Mouse (Mus musculus) right cerebral cortex, postnatal 25 days (tissue): ENCODE results near the gene Spen.

Experiments
- DNase-seq: peaks from one replicate; pipeline ENCODE4 v3.0.0; 2022

Gene Spen

DNA sequence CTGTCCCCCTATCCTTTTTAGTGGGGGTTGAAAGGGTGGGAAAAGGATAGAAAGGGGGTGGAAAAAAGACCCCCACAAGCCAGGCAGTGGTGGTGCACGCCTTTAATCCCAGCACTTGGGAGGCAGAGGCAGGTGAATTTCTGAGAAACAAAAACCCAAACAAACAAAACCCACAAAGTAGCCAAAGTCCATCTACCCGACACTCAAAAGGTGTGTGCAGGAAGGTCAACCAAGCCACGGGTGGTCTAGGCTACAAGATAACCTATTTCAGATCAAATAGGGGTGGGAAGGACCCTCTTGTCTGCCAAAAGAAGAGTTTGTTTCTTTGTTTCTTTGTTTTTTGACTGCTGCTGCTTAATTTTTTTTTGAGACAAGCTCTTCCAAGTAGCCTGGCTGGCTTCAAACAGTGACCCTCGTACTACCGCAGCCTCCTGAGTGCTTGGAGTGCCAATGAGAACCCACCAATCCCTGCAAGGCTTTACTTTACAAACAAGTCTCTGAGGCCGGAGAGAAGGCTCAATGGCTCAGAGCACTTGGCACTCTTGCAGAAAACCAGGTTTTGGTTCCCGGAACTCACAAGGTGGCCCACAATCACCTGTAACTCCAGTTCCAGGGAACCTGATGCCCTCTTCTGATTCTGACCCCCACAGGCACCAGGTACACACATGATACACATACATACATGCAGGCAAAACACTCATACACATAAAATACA lies 11.3 kb downstream of the Spen start:
- DNase-seq = no peak

DNA sequence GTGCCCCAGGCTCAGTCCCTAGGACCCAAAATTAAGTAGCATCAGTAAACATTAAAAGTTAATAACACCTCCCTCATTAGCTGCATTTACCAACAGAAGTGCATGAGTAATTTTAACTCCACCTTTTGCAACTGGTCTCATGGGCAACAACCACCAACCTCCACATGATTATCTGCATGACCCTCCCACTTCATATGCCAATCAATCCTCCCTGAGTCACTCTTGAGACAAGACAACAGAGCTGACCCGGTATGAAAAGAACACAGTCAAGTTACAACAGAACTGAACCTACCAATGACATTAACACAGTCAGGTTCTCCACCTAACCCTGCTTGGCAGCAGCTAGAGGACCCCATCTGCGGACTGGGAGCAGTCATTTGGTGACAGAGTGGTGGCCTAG lies 12.5 kb downstream of the Spen start:
- DNase-seq = no peak

DNA sequence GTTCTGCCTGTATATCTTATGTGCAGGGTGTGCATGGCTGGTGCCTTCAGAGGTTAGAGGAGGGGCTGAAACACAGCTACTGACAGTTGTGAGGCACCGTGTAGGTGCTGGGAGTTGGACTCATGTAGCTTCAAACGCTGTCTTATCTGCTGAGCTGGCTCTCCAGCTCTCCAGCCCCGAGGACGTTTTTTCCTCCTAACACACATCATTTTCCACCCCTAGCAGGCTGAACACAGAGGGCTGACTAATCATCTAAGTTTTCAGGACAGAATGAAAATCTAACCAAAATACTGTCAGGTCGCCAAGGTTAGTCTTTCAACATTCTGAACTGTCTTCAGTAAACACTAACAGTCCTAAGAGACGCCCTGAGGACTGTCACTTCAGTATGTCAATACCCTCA lies 13.7 kb downstream of the Spen start:
- DNase-seq = no peak

DNA sequence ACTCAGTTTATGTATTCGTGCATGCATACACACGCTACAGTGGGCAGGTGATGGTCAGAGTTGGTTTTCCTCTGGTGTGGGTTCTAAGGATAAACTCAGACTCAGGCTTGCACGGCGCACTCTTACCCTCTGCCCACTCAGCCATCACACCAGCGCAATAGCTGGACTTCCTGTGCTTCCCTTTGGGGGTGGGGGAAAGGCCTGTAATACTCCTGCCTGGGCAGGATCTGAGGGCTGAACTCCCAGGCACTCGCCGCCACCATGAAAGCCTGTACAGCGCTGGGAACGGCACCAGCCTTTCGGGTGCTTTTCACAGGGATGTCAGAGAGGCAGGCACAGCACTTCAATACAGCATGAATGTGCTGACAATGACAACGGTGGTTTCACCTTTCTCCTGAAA lies 15.3 kb downstream of the Spen start:
- DNase-seq = no peak

DNA sequence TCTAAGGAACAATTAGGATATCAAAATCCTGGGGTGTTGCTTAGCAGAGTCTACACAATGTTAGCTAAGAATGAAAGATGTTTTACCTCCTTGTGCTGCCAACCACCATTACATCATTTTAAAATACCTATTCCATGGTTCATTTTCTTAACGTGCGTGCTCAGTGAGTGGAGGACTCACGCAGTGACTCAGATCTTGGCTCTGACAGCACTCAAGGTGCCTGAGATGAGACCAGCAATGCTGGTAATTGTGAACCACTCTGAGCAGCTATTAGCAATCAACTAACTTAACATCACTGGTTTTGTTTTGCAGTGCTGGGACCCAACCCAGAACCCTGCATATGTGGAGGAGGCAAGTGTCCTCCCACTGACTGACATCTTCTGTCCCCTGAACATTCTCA lies 20.0 kb downstream of the Spen start:
- DNase-seq = no peak

DNA sequence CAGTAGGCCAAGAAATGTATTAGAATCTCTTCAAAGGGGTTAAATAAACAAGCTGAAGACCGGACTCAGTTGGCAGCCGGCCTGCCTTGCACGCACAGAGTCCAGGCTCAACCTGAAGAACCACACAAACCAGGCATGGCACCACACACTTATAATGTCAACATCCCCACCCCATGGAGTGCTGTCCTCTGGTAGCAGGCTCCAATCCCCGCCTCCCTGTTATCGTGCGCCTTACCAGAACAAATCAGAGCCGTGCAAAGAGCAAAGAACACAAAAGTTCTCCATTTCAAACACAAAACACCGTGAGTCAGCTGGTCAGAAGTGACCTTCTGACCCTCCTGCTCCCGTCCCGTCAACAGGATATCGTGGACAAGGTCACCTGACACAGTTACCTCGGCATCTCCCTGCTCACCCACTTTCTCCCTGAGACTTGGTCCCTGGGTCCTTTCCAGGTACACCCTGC lies 24.2 kb downstream of the Spen start:
- DNase-seq = no peak

DNA sequence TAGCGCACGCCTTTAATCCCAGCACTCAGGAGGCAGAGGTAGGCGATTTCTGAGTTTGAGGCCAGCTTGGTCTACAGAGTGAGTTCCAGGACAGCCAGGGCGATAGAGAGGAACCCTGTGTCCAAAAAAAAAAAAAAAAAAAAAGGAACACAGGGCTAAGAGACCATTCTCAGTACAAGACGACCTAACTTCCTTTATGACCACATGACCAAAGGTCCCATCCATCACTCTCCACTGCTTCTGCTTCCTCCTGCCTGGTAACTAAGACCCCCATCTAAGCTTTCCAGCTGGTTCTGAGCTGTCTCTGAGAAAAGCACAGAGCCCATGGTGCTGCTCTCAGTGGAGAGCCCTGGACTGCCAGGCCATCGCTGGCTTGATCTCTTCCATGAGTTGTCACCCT lies 26.3 kb downstream of the Spen start:
- DNase-seq = no peak

DNA sequence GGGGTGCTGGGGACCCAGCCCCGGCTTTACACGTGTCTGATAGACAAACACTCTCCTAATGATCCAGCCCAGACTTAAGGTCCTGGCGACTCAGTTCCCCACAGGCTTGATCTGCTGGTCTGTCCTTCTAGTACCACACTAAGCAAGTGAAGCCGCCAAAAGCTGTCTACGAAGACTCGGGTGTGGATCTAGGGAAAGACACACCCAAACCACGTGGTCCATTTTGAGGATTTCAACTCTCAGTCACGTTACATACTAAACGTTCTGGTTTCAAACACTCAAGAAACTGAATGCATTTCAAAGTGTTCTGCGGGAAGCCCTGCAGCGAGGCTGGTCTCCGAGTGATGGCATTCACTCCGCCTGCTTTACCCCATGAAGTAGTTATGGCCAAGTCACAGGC lies 27.9 kb downstream of the Spen start:
- no peak for DNase-seq

DNA sequence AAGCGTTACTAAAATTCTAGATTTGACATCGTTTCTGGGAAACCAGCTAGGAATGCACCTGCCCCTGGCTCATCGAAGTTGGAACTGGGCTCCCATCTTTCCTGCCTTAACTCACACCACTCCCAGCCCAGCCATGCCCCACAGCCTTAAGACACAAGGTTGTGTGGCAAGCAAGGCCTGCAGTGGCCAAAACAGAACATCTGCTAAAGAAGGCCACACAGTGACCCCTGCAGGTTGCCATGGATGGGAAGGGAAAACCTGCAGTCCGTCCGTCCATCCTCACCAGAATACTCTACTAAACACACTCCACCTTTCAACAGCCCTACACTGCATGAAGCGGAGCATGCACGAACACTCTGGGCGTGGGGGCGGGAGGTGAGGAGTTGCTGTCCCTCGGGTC lies 31.5 kb downstream of the Spen start:
- no peak for DNase-seq

DNA sequence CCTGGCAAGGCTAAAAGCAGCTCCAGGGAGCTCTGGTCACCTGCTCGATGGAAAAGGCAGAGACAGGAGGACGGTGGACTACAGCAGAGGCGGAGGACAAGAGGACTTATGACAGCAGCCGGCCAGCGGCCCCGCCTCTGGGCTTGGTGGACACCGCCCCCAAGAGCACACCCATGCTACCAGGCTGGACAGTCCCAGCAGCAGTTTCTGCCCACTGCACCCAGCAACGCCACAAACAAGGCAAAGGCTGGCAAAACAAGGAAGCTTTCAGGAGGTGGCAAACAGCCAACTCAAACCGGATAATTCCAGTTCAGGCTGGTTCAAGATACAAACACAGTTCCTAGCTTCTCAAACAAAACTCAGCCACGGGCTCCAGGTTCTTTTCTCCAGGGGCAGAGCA lies 32.0 kb downstream of the Spen start:
- DNase-seq = peak; percentile 57

DNA sequence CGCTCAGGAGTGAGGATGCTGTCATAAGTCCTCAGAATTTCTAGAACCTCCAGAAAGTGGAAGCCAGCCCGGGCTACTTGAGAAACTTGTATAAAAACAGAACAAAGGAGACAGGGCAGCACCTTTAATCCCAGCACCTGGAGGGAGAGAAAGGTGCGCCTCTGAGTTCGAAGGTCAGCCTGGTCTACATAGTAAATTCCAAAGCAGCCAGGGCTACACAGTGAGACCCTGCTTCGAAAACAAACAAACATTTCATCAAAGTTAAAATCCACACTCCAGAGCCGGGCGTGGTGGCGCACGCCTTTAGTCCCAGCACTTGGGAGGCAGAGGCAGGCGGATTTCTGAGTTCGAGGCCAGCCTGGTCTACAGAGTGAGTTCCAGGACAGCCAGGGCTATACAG lies 32.6 kb downstream of the Spen start:
- no peak for DNase-seq

DNA sequence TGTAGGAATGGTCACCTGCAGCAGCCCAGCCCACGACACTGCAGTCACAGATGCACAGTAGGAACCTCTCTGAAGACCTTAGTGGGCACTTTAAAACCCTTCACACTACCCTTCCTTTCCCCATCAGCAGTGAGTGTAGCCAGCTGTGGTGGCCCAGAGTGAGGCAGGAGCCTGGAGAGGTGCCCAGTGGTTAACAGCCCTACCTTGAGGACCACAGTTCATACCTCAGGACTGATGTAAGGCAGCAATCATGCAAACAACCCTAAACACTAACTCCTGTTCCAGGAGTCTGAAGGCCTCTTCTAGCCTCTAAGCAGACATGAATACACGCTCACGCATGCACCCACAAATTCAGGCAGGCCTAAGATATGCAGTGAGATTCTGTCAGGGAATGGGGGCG lies 33.9 kb downstream of the Spen start:
- DNase-seq = no peak

DNA sequence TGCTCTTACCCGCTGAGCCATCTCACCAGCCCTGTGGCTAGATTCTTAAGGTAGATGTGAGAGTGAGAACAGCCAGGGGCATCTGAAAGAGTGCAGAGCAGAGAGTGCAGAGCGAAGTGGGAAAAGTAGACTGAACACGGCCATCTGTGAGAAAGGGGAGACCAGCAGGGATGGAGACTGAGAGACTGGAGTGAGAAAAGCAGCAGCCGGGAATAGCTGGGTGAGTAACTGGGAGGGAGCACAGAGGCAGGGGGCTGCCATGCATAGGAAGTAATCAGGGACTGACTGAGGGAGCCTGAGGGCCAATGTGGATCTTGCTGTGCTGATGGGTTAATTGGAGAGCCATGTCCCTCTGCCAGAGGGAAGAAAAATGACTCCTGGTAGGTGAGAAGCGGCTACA lies 35.7 kb downstream of the Spen start:
- DNase-seq = no peak

DNA sequence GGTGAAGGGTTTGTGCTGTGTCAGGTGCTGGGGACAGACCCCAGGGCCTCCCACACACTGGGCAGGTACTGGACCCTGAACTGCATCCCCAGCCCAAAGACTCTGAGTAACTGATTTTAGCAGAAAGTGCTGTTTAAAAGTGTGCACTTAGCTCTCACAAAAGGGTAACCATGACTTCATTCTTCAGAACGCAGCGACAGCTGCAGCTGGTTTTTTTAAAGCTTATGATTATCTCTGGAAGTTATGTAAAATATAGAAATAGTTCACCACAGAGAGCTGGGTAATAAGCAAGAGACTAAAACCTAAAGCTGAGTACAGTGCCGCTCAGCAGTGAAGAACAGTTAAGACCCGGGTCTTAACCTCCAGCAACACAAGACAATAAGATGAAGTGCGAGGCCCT lies 37.3 kb downstream of the Spen start:
- peak; percentile 35 for DNase-seq

DNA sequence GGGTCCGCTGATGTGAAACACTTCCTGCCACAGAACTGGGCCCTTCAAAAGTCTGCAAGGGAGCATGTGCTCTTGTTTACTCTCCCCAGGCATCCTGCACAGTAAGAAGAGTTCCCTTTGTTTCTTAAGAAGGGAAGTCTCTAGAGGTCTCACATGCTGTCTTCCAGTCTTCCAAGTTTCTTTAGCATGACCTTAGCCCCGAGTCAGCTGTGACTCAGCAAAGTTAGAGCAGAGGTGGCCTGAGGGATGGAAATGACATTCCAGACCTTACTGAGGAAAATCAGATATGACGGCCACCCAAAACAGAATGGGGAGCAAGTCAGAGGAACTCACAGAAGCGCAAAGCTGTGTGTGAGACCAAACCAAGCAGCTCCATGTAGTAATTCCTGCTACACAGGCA lies 37.8 kb downstream of the Spen start:
- DNase-seq = no peak

DNA sequence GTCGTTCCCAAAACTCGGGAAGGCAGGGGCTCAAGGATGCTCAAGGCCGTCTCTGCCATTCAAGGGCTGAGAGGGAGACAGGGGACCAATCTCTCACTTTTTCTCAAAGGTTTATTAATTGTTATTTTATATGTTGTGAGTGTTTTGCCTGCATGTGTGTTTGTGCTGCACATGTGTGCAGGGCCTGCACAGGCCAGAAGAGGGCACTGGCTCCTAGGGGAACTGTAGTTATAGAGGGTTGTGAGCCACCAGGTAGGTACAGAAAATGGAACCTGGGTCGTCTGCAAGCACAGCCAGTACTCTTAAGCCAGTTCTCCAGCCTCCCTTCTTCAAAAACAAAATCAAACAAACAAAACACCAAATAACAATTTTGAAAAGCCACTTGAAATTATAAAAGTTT lies 49.7 kb downstream of the Spen start:
- DNase-seq = no peak

DNA sequence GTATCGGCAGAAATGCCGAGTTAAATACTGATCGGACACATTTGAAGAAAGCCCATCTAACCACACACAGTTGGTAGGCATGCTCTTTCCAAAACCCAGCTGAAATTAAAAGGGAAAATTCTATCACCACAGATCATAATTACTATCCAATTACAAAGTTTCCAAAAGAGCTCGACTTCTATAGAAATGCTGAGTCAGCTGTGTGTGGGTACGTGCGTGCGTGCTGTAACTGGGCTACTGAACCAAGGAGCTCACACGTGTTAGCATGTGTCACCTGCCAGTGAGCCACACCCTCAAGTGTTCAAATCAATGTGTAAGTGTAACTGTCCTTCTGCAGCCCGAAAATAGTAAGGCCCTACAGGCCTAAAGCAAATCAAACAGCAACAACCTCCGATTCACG lies 50.8 kb downstream of the Spen start:
- DNase-seq = no peak

DNA sequence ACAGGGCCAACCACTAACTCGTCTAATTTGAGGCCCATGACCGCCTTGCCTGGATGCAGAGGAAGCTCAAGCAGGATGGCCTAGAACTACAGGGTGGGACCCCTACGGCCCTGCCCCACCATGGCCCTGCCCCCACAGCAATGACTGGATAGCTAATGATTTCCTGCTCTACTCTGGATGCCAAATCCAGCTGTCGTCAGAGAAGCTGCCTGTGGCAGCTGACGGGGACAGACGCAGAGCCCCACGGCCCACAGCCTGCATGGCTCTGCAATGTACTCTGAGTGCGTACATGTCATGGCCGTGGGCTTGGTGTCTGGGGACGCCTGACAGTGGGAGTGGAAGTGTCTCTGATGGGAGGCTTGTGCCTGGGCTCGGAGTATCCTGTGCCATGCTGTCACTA lies 54.3 kb downstream of the Spen start:
- DNase-seq = no peak

DNA sequence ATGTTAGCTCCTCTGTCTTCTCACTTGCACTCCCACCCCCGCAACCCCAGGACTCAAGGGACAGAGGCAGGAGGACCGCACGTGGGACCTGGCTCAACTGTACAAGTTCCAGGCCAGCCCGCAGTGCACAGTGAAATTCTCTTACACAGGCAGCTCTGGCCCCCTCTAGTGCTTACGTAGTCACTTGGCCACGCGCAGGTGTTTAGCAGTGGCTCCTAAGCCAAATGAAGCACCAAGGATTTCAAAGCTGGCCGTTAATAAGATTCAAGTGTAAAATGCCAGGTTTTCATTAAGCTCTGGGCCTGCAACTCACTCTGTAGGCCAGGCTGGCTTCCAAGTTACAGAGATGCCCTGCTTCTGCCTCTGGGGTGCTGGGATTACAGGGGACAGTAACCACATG lies 59.0 kb downstream of the Spen start:
- no peak for DNase-seq

DNA sequence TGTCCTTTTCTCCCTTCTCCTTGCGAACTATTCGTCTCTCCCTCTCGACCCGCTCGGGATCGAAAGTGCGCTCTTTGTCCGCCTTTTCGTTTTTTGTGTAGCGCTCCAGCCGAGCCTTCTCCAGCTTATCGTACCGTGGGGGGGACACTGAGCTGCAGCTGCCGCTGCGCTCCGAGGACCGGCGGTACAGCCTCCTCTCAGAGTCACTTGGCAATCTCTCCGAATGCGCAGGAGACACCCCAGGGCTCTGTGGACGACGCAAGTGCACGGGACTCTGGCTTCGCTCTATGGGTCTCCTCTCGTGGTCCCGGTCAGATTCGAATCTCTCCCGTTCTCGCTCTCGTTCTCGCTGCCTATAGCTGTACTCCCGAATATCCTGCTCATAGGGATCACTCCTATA lies 59.6 kb downstream of the Spen start:
- no peak for DNase-seq

DNA sequence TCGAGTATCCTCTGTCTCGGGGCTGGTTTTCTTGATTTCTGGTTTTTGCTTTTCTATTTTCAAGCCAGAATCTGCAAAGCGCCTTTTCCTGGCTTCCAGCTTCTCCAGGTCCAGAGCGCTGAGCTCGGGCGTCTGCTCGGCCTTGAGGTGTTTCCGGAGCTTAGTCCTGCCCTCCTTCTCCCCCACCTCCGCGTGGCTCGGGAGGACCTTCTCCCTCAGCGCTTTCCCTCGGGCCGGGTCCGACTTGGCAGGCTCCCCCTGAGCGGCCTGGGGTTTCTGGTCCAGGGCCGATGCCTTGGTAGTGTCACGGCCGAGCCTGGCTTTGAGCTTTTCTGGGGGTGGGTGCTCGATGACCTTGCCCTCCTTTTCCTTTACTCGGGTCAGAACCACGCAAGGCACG lies 60.2 kb downstream of the Spen start:
- no peak for DNase-seq

DNA sequence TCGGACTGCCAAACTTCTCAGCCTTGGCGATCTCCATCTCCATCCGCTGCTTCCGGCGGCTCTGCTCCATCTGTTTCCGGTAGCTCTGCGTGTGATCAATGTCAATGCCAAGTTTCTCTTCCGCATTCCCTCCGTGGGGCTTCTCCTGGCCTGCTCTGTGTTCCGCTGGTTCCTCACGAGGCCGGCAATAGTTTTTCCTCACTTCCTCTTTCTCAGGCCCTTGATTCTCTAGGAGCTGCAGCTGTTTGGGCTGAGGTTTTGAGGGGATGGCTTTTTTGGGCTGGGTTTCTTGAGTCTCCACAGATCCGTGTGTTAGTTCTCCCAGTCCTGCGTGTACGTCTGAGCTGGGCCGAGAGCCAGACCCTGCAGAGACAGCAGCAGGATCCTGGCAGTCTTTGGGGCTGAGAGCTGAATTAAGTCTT lies 60.7 kb downstream of the Spen start:
- peak; percentile 75 for DNase-seq

DNA sequence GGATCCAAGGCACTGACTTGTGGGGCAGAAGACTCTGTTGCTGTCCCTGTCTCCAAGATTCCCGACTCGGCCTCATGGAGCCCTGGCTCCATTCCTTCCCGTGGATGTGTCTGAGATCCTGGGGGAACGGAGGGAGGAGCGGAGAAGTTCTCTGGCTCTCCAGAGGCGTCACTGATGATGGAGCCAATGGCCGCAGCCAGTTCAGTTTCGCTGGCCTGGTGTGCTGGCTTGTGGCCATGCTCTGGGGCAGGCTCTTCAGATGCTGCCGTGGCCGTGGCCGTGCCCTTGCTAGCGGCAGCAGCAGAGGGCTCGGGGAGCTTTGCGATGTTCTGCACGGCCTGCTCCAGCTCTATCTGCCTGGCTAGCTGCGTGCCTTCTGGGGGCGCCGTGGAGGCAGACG lies 64.0 kb downstream of the Spen start:
- DNase-seq = no peak

DNA sequence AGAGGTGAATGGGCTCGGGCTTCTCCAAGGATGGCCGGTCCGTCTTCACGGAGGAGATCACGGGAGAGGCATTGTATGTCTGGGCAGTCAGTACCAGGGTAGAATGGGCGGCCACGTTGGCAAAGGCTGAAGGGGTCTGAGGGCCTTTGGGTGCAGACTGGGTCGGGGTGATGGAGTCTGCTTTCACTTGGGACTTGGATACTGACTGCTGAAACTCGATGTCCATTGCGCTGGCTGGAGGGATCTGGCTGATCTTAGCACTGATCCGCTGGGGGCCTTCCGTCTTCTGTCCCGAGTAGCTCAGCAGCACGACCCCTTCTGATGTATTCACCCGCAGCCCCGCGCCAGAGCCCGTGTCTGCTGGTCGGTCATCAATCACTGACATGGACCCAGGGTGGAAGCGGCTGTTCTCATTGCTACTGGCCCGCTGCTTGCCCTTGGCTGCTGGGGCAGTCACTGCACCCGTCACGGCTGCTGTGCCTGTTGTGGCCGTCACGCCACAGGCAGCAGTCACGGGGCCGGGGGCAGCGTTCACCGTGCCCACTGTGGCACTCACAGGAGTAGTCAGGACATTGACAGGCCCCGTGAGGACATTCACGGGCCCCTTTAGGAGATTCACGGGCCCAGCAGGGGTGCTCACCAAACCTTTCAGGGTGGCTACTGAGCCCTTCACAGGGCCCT lies 65.6 kb downstream of the Spen start:
- DNase-seq = no peak

DNA sequence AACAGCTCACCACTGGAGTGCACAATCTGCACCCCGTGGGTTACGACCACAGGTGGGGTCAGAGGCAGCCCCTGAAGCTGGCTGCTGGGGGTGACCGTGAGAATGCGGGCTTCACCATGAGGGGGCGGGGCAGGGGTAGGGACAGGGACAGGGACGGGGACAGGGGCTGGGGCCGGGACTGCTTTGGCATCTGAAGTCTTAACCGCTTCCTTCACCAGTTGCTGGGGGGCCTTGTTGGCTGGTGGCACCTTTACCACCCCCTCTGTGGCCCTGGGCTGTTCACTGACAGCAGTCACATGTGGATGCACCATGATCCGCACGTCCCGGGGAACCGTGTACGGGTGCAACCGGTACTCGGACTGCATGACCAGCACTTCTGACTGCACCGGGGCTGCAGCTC lies 66.9 kb downstream of the Spen start:
- DNase-seq = no peak
